Mouse (Mus musculus): ENCODE results near the gene Olfr723.
"Not testable (repeated sequence)": the region's sequence is repeated elsewhere in the genome, so short reads cannot be mapped to it uniquely, and the experiment has no call there.

The Olfr723 gene

DNA sequence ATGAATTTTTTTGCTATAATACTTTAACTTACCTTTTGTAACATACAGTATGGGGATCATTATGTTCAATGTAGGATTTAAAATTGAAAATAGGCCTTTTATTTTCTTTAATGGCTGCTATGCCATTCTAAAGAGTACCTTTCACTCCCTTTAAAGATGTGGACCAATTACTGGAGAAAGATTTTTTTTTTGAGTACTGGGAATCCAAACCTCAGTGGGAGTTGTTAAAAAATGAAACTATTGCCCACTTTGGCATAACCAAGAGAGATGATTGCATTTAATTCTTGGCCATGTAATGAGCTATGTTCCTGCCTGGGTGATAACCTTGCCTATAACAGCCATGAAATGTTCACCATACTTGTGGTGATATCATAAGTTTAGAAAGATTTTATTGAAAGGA is at the start of gene Olfr723:
Gene Olfr723, minus strand, starts transcription at position 101 of the 400 bp plus-strand sequence.
- not testable (repeated sequence) for DNase-seq

DNA sequence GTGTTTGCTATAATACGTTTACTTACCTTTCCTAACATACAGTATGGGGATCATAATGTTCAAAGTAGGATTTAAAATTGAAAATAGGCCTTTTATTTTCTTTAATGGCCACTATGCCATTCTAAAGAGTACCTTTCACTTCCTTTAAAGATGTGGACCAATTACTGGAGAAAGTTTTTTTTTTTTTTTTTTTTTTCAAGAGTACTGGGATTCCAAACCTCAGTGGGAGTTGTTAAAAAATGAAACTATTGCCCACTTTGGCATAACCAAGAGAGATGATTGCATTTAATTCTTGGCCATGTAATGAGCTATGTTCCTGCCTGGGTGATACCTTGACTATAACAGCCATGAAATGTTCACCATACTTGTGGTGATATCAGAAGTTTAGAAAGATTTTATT is 31.6 kb upstream of the Olfr723 start, which contains the start of gene Olfr724:
Gene Olfr724, minus strand, starts transcription at position 101 of the 400 bp plus-strand sequence.
- not testable (repeated sequence) for DNase-seq

DNA sequence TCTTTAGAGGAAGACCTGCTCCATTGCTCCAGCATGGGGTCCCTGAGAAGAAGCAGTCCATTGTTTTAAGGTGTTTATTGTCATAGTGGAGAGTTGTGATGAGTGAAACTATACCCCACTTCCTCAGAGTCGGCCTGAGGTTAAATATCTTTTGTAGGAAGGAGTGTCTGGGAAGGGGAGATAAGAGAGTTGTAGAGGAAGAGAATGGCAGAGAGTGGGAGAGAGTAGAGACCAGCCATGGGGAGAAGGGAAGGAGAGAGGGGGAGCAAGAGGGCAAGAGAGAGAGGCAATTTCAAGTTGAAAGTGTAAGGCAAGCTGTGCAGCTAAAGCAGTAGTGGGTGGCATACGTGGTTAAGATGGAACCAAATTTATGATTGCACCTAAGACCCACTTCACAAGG is 24.3 kb upstream of the Olfr723 start:
- DNase-seq: no peak

DNA sequence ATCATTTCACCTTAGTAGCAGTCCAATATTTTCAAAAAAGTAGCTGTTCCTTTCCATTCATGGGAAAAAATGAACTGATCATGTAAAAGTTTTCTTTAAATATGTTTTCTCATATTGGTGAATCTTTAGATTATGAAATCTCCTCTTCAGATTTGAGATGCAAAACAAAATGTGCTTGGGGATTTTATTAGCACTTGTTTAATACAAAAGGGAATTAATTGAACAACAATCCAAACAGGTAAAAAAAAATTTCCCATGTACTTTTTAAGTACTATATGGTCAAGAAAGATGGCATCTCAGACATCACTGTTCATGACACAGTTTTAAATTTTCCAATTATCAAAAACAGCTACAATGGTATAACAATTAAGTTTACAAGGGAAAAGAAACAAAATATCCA is 29.7 kb downstream of the Olfr723 start, which contains the start of gene Olfr722:
Gene Olfr722, minus strand, starts transcription at position 101 of the 400 bp plus-strand sequence.
- no peak for DNase-seq

Data from thymus, postnatal 25 days (tissue).